Mouse (Mus musculus) bone marrow macrophage, adult 2 months (primary cell): ENCODE results near the gene Aph1b.

Source experiments
- CTCF ChIP-seq: IDR thresholded peaks from 2 replicates; pipeline ENCODE4 v1.5.1; 2012; ENCODE audit warnings: low read depth, mild to moderate bottlenecking, low read length, moderate library complexity
- POLR2A ChIP-seq: IDR thresholded peaks from 2 replicates; pipeline ENCODE4 v1.6.1; 2012; ENCODE audit warnings: mild to moderate bottlenecking, low read depth, low read length, borderline replicate concordance

DNA sequence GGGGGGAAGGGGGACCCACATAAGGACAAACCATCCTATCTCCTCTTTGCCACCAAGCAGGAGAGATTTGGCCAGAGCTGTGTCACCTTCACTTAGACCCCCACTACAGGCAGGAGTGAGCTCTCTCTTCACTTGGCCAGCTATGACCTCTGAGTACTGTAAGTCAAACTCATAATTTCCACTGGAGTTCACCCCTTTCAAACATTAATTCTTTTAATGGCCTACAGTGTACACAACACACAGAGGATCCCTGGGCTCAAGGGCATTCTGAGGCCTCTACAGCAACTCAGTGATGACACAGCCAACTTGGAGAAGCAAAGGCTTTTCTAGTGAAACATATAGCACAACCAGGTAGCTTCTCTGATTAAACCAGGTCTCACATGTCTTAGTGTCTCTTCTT, 24.6 kb downstream of the Aph1b start:
- TF ChIP-seq CTCF = no peak
- no peak for TF ChIP-seq POLR2A
